Mouse (Mus musculus) heart, postnatal 36 days (tissue): Measurements from ENCODE around the gene Hba-a2. TPM values are rescaled to one million over a fixed set of nuclear protein-coding genes. Genes with fewer than 3 reads are reported as not detected.
"Not testable (repeated sequence)": the region's sequence is repeated elsewhere in the genome, so short reads cannot be mapped to it uniquely, and the experiment has no call there.

Source experiments
- DNase-seq, 2 experiments: peaks; one replicate each; pipeline ENCODE4 v3.0.0; 2021 to 2022
- intact Hi-C: fragments of 180-260 bp; cut with DNase I; formaldehyde crosslinking; loops from one replicate; pipeline ENCODE4 v1.15.1; 2025
- total RNA-seq, 2 experiments: library from RNA; stranded (reverse); gene quantifications; 2 replicates each; pipeline ENCODE4 v1.2.3; 2021

Gene Hba-a2
- total RNA-seq, 2 experiments from 2014 or later: 7,375 to 9,600 TPM

DNA sequence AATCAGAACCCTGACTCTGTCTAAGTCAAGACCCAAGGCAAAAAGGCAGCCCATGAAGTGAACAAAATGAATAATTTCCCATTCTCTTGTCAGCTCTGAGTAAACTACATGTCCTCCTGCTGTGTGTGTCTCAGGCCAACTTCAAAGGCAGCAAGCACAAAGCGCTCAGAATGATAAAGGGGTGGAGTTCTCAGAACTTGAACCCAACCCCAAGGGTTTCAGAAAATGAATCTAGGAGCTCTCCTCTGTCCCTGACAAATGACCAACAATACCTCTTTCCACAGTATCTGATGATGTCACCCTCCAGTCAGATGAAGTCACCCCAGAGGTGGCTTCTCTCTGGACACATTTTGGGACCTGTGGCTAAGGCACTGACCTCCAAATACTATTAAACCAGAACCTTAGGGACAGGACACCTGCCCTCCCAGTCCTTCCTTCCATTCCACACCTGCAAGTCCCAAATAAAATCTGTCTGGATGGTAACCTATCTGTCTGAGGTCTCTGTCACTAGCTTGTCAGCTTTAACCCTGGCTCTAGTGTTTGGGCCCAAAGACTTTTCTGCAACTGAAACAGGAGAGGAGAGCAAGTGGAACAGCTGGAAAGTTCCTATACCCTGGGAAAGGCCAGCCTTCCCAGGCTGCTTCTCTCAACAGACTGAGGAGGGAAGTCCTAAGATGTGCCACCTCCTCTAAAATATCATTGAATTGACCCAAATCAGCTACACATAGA, 14.7 kb upstream of the Hba-a2 start:
- intact Hi-C loops: no loop called here
- DNase-seq: no peak

DNA sequence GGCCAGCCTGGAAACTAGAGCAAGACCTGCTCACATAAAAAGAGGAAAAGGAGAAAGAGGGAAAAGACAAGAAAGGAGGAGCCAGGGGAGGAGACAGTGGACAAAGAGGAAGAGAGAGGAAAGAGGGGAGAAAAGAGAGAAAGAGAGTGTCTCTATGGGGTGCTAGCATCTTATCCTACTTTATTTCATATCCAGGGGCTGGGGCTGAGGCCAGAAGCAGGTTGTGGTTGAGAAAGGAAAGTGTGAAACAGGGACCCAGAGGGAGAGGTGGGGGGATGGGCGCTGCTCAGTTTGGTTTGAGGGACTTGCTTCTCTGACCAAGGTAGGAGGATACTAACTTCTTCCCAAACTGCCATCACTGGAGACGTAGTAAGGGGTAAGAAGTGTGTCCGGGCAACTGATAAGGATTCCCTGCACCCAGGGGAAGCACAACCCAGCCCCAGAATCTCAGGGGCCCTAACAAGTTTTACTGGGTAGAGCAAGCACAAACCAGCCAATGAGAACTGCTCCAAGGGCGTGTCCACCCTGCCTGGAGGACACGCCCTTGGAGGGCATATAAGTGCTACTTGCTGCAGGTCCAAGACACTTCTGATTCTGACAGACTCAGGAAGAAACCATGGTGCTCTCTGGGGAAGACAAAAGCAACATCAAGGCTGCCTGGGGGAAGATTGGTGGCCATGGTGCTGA, 13.1 kb upstream of the Hba-a2 start, which contains the start of gene Hba-a1:
TSS of gene Hba-a1 (plus strand) at position 421 of the 687 bp plus-strand sequence.
- intact Hi-C loops, DNase-seq: not testable (repeated sequence)

DNA sequence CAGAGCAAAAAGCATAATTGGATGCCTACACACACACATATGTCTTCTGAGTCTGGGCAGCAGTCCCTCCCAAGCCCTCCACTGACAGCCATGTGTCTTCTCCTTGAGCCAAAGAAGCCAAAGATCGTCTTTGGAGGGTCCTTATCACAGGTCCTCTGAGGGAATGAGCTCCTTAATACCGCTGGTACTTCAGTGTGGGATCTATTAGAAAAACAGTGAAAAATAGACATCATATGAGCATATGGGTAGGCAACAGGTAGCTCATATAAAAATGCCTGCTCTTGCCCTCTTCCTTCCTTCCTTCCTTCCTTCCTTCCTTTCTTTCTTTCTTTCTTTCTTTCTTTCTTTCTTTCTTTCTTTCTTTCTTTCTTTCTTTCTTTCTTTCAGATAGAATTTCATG, 11.7 kb upstream of the Hba-a2 start:
- intact Hi-C loops, DNase-seq: not testable (repeated sequence)

DNA sequence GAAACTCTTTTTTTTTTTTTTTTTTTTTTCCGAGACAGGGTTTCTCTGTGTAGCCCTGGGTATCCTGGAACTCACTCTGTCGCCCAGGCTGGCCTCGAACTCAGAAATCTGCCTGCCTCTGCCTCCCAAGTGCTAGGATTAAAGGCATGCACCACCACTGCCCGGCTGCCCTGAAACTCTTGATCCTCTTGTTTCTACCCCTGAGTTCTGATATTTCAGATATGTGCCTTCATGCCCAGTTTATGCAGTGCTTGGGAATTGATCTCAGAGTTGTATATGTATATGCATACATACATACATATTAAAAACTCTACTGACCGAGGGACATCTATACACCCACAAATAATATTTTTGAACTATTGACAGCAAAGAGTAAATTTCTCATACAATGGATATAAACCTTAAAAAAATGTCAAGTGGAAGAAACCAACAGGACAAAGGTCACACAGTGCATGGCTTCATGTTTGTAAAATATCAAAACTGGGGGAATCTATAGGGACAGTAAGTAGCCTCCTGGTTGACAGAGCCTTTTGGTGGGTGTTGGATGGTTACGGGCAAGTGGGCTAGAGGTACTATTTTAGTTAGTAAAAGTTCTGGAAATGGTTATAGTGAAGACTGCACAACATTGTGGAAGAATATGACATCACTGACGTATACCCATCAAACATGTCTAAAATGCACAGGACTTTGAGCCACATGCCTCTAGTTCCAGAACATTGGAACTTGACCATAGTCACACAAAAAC, 11.1 kb upstream of the Hba-a2 start:
- intact Hi-C loops: loop anchor here (1.0 to 5.0 kb wide), 2 partner anchors 39 to 48 kb away; no protein-coding TSS in a partner anchor
- no peak for DNase-seq

DNA sequence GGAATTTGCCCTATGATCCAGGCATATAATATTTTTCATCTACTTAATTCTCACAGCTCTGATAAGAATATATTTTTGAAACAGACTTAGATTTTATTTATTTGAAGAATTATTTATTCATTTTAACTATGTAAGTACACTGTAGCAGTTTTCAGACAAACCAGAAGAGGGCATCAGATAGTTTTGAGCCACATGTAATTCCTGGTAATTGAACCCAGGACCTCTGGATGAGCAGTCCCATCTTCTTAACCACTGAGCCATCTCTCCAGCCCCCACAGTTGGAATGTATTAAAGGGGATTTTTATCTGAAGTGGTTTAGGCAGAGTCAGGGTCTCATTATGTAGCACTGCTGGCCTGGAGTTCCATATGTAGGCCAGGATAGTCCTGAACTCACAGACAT, 10.4 kb upstream of the Hba-a2 start:
- not testable (repeated sequence) for DNase-seq
- intact Hi-C loops: loop anchor here (1.0 to 5.0 kb wide), 3 partner anchors 38 to 104 kb away; no protein-coding TSS in a partner anchor

- intact Hi-C loops: loop anchor here (1.0 to 5.0 kb wide), 2 partner anchors 50 to 105 kb away; no protein-coding TSS in a partner anchor
- DNase-seq: peak; percentile 76 to 80
These were observed 9.4 kb upstream of the Hba-a2 start, which contains the start of gene Hbq1b for GRCm38 (mm10) chr11:32286695-32287492. Gene Hbq1b (plus strand): TSS chr11:32286965.

- DNase-seq: no peak
- intact Hi-C loops: loop anchor here (5.0 kb wide), 1 partner anchor 50 kb away; no protein-coding TSS in a partner anchor
These were observed 8.8 kb upstream of the Hba-a2 start for GRCm38 (mm10) chr11:32287493-32287825.

DNA sequence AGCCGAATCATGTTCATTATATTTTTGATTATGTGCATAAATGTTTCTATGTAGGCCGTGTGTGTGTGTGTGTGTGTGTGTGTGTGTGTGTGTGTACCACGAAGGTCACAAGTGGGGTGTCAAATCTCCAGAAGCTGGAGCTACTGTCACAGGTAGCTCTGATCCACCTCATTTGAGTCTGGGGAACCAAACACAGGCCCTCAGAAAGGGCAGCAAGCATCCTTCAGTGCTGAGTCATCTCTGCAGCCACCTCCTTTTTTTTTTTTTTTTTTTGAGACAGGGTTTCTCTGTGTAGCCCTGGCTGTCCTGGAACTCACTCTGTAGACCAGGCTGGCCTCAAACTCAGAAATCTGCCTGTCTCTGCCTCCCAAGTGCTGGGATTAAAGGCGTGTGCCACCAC, 3.5 kb upstream of the Hba-a2 start:
- DNase-seq, intact Hi-C loops: not testable (repeated sequence)

GRCm38 (mm10) chr11:32293479-32293878, 2.8 kb upstream of the Hba-a2 start:
- DNase-seq, intact Hi-C loops: not testable (repeated sequence)

- intact Hi-C loops, DNase-seq: not testable (repeated sequence)
These were observed 1.1 kb downstream of the Hba-a2 start for GRCm38 (mm10) chr11:32297417-32297816.

DNA sequence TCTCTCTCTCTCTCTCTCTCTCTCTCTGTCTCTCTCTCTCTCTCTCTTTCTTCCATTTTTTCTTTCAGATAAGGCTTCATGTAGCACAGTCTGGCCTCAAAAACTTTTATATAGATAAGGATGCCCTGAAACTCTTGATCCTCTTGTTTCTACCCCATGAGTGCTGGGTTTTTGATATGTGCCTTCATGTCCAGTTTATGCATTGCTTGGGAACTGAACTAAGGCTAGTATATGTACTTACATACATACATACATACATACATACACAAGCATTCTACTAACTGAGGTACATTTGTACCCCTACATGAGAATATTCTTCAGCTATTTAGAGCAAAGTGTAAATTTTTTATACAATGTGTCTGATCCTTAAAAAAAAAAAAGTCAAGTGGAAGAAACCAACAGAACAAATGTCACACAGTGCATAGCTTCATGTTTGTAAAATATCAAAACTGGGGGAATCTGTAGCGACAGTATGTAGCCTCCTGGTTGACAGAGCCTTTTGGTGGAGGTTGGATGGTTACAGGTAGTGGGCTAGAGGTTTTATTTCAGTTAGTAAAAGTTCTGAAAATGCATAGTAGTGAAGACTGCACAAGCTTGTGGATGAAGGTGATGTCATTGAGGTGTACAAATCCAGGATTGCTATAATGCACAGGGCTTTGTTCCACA, 1.7 kb downstream of the Hba-a2 start:
- DNase-seq: no peak
- intact Hi-C loops: no loop called here

GRCm38 (mm10) chr11:32298532-32298918, 2.2 kb downstream of the Hba-a2 start:
- DNase-seq: no peak
- intact Hi-C loops: no loop called here

DNA sequence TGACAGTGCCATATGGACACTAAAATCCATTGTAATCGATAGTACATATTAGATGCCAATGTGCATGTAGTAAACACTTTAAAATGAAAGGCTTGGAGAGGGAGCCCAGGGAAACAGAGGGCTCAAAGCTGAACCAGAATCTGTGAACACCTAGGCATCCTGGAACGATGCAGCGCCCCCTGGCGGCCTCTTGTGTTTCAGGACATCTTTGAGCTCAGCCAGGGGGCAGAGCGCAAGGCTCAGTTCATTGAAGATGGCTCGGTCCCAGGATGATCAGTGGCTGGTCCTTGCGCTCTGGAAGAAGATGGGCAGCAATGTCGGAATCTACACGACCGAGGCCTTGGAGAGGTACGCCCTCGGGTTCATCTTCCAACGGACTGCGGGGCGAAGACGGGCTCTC, 3.6 kb downstream of the Hba-a2 start, which contains the start of gene Hbq1a:
TSS of gene Hbq1a (plus strand) at position 205 of the 400 bp plus-strand sequence.
- DNase-seq: peak; percentile 51 to 61
- intact Hi-C loops: loop anchor here (2.0 to 5.0 kb wide), 2 partner anchors 19 to 118 kb away; no protein-coding TSS in a partner anchor

DNA sequence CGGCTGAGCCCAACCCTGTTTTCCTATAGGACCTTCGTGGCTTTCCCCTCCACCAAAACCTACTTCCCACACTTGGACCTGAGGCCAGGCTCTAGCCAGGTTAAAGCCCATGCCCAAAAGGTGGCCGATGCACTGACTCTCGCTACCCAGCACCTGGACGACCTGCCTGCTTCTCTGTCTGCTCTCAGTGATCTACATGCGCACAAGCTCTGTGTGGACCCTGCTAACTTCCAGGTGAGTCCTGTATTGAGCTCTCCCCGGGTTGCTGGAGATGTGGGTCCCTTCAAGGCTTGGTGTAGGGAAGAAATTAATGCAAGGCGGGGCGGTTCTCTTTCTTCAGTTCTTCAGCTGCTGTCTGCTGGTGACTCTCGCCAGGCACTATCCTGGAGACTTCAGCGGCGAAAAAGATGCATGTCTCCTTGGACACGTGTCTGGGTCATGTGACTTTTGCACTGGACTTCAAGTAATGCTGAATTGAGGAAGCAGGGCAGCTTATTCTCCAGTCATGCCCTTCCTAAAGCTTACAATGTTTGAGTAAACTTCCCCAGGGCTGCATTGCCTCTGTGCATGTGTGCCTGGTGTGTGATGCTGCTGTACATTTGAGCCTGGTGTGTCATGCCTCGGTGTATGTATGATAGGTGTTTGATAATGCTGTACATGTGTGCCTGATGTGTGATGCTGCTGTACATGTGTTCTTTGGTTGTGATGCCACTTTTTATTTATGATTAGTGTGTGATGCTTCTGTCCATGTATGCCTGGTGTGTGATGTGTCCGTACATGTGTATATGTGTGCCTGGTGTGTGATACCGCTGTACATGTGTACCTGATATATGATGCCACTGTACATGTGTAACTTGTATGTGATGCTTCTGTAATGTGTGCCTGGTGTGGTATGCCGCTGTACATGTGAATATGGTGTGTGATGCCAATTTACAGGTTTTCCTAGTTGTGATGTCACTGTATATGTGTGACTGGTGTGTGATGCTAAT, 4.3 kb downstream of the Hba-a2 start:
- intact Hi-C loops: loop anchor here (2.0 to 5.0 kb wide), 2 partner anchors 18 to 118 kb away; no protein-coding TSS in a partner anchor
- DNase-seq: no peak

GRCm38 (mm10) chr11:32301506-32301905, 5.2 kb downstream of the Hba-a2 start:
- no peak for DNase-seq
- intact Hi-C loops: loop anchor here (2.0 to 5.0 kb wide), 2 partner anchors 17 to 119 kb away; no protein-coding TSS in a partner anchor

- intact Hi-C loops: loop anchor here (5.0 kb wide), 1 partner anchor 121 kb away; no protein-coding TSS in a partner anchor
- DNase-seq: peak; percentile 13 to 17
These were observed 6.6 kb downstream of the Hba-a2 start for GRCm38 (mm10) chr11:32302824-32303419.

- intact Hi-C loops: loop anchor here (5.0 kb wide), 1 partner anchor 121 kb away; no protein-coding TSS in a partner anchor
- DNase-seq: no peak
These were observed 7.2 kb downstream of the Hba-a2 start for GRCm38 (mm10) chr11:32303455-32303854.
